ENCODE assay signal across 8 mouse cellular contexts in genomic region chr12:108244778-108245177, GRCm38 (mm10). TPM values are rescaled to one million over a fixed set of nuclear protein-coding genes. Genes with fewer than 3 reads are reported as not detected.
DNase-seq lines count a peak whose midpoint lies in the region; ATAC-seq lines count a peak whose summit lies in the region.

No protein-coding gene starts in this region.

- peak overlapping the region; percentile 81 for H3K27ac ChIP-seq in intestine, embryonic 15.5 days
- H3K27ac ChIP-seq in liver, embryonic 15.5 days (replicated peaks), result no peak overlapping the region
- peak overlapping the region; percentile 69 for H3K27ac ChIP-seq in neural tube, embryonic 13.5 days (replicated peaks)

- peaks cover 74% of the 10 kb centered on the region for H3K4me1 ChIP-seq in intestine, embryonic 15.5 days (replicated peaks)
- peaks cover 46% of the 10 kb centered on the region for H3K4me1 ChIP-seq in liver, embryonic 15.5 days (replicated peaks)
- peaks cover 96% of the 10 kb centered on the region for H3K4me1 ChIP-seq in neural tube, embryonic 13.5 days (replicated peaks)

- no peaks in the 10 kb centered on the region for H3K9me3 ChIP-seq in intestine, embryonic 15.5 days
- no peaks in the 10 kb centered on the region for H3K9me3 ChIP-seq in liver, embryonic 15.5 days (replicated peaks)
- no peaks in the 10 kb centered on the region for H3K9me3 ChIP-seq in neural tube, embryonic 13.5 days

- intact Hi-C loops in gastrocnemius, postnatal 36 days (cut with DNase I), result no loop called here

- no peaks in the 10 kb centered on the region for H3K36me3 ChIP-seq in intestine, embryonic 15.5 days
- H3K36me3 ChIP-seq in liver, embryonic 15.5 days (replicated peaks), result no peaks in the 10 kb centered on the region
- H3K36me3 ChIP-seq in neural tube, embryonic 13.5 days, result no peaks in the 10 kb centered on the region

- H3K27me3 ChIP-seq in intestine, embryonic 15.5 days (replicated peaks), result no peaks in the 10 kb centered on the region
- no peaks in the 10 kb centered on the region for H3K27me3 ChIP-seq in liver, embryonic 15.5 days
- H3K27me3 ChIP-seq in neural tube, embryonic 13.5 days, result no peaks in the 10 kb centered on the region

- 0 out of 2 replicates have a peak overlapping the region, but pooled peaks have one; percentile 29 for H3K9ac ChIP-seq in intestine, embryonic 15.5 days
- no peak overlapping the region for H3K9ac ChIP-seq in liver, embryonic 15.5 days
- peak overlapping the region; percentile 46 for H3K9ac ChIP-seq in neural tube, embryonic 13.5 days

- peak overlapping the region; percentile 23 for H3K4me2 ChIP-seq in intestine, embryonic 15.5 days (replicated peaks)
- peak overlapping the region; percentile 35 for H3K4me2 ChIP-seq in liver, embryonic 15.5 days
- peak overlapping the region; percentile 4; the same call in 1 of the 2 replicates for H3K4me2 ChIP-seq in neural tube, embryonic 13.5 days

- peak; percentile 72 for DNase-seq in Muller cell, postnatal 12 days (ENCODE audit: inconsistent ontology term)
- peak; percentile 89 for DNase-seq in cerebellum, adult 9-10 months
- peak; percentile 49 to 53 for DNase-seq in gastrocnemius, postnatal 36 days
- no peak for DNase-seq in frontal cortex, postnatal 14 days (ENCODE audit: low spot score in 2 of 2)
- no peak for DNase-seq in spleen, adult 12 weeks (ENCODE audit: low spot score)

- H3K4me3 ChIP-seq in intestine, embryonic 15.5 days (replicated peaks), result no peak overlapping the region
- H3K4me3 ChIP-seq in liver, embryonic 15.5 days (replicated peaks), result no peak overlapping the region
- H3K4me3 ChIP-seq in neural tube, embryonic 13.5 days, result no peak overlapping the region

- ATAC-seq in intestine, embryonic 15.5 days, result peak; percentile 72
- ATAC-seq in liver, embryonic 15.5 days (ENCODE audit: insufficient read depth), result peak; percentile 19; the same call in 1 of the 2 replicates
- no peak for ATAC-seq in neural tube, embryonic 13.5 days (ENCODE audit: low read depth)

- WGBS in intestine, embryonic 15.5 days, result 5% methylated on average over 8 of the region's 8 CpGs
- 1% methylated on average over 8 of the region's 8 CpGs for WGBS in liver, embryonic 15.5 days (ENCODE audit: insufficient replicate concordance)
- WGBS in neural tube, embryonic 13.5 days, result 6% methylated on average over 8 of the region's 8 CpGs

RNA-seq across cellular contexts. Expression of gene Ccdc85c, which starts 30.4 kb away (rescaled TPM):
- total RNA-seq in gastrocnemius, postnatal 36 days (2021), result 10 to 100 TPM; 24.0 to 26.5 TPM
- 8.7 and 9.3 TPM in 2 replicates for polyA plus RNA-seq in intestine, embryonic 15.5 days (2015; fragmentation: Nextera tagmentation; extraction: Ambion mirVana)
- polyA plus RNA-seq in liver, embryonic 15.5 days (2015; fragmentation: Nextera tagmentation; extraction: Ambion mirVana), result 1.1 and 1.4 TPM in 2 replicates
- 14.5 and 15.8 TPM in 2 replicates for polyA plus RNA-seq in neural tube, embryonic 13.5 days (2015; fragmentation: Nextera tagmentation; extraction: Ambion mirVana)

Comparison
In these comparisons a context has a peak if more than half of its experiments do, and no peak if none do; other contexts are left out.
1. DNase-seq: peak in Muller cell, postnatal 12 days (single experiment), cerebellum, adult 9-10 months (single experiment) and gastrocnemius, postnatal 36 days (2 of 2); none in frontal cortex, postnatal 14 days (0 of 2) and spleen, adult 12 weeks (single experiment).
2. Peak in every context shown above with its lines, with median percentiles within 50 percentile points of each other: H3K4me2 ChIP-seq.